Mouse (Mus musculus): Measurements from ENCODE around the gene Cmss1.

GRCm38 (mm10) chr16:57301512-57302115 lies 305.1 kb downstream of the Cmss1 start:
- TF ChIP-seq CTCF (IDR thresholded peaks at IDR 0.05; ENCODE audit: low read depth) (no peak), EP300 (IDR thresholded peaks at IDR 0.05; ENCODE audit: low read depth) (no peak)
